Mouse (Mus musculus) megakaryocyte, embryonic 14.5 days (primary cell): ENCODE measurements around the gene Fgfr2.

Source experiments
- FLI1 ChIP-seq: IDR thresholded peaks from 2 replicates; pipeline ENCODE4 v1.6.1; 2012; ENCODE audit warnings: low read length, inconsistent platforms, mixed read lengths
- GATA1 ChIP-seq: IDR thresholded peaks from 3 replicates; pipeline ENCODE4 v1.6.1; 2012; ENCODE audit warnings: mixed read lengths, low read length, inconsistent platforms, borderline replicate concordance

GRCm38 (mm10) chr7:131906499-131907190 is 1216.5 kb downstream of the Fgfr2 start:
- TF ChIP-seq GATA1 (no peak), FLI1 (no peak)
